Mouse (Mus musculus): Measurements from ENCODE around the gene Arl14.

DNA sequence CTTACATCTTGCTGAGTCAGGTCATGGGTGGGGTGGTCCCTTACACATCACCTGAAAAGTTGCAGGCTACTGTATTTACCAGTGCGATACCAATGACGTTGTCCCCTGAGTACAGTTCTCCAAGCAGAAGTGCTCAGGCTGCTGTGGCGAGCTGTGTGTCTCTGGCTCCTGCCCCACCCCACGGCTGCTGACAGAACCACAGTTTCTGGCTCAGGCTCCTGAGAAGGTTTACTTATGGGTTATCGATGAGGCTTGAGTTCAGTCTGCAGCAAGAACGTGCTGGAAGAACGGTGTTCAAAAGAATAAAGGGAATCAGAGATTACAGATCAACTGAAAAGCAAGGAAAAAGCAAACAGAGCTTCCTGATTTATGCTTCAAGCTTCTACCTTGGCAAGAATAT is 37.0 kb upstream of the Arl14 start:
- TF ChIP-seq FLI1 (IDR thresholded peaks at IDR 0.05; ENCODE audit: low read length) (no peak), GATA1 (IDR thresholded peaks at IDR 0.05; ENCODE audit: borderline replicate concordance, low read length) (no peak)

Measured in megakaryocyte, embryonic 14.5 days (primary cell).